Mouse (Mus musculus): Measurements from ENCODE around the gene Olfr796. TPM values are rescaled to one million over a fixed set of nuclear protein-coding genes. Genes with fewer than 3 reads are reported as not detected.
A peak's percentile ranks its signal among the peaks of the same experiment; 100 is the strongest.

The Olfr796 gene
- not detected in 2 replicates for polyA plus RNA-seq (2014; fragmentation: Nextera tagmentation; extraction: Ambion mirVana)

DNA sequence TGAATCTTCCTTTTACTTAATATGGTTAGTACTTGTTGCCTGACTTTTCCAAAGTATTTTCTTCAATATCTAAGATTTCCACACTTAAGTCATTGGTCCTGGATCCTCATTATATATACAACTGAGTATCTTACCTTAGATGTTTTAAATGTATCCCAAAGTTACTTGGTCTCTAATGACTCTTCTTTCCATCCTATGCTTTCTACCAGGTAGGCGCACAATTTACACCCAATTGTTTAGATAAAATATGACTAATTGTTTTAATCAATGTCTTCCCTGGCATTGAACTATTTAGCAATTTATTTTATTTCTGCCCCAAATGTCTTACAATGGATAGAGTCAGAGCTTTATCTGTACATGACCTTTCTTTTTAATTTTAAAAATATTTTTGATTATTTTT is at the start of gene Olfr796:
Olfr796 (minus strand) TSS at position 101 of the 400 bp plus-strand sequence.
- H3K9ac ChIP-seq (ENCODE audit: low read length) = no peak within 1 kb of the TSS
- no peak within 1 kb of the TSS for H3K4me3 ChIP-seq (ENCODE audit: low read depth, low read length)
- 86% methylated on average over 1 of the region's 1 CpGs for WGBS
- no peaks in the 10 kb centered on the region for H3K27me3 ChIP-seq (ENCODE audit: control insufficient read depth, insufficient read depth, low read length)
- H3K36me3 ChIP-seq (ENCODE audit: control insufficient read depth, insufficient read depth, low read length) = no peaks in the 10 kb centered on the region
- no peaks in the 10 kb centered on the region for H3K4me1 ChIP-seq (ENCODE audit: control insufficient read depth, insufficient read depth, low read length)
- H3K4me2 ChIP-seq = no peak within 1 kb of the TSS
- DNase-seq (ENCODE audit: low spot score, missing footprints) = no peak
- H3K27ac ChIP-seq (ENCODE audit: low read depth, low read length) = no peak within 1 kb of the TSS
- no peaks in the 10 kb centered on the region for H3K9me3 ChIP-seq (ENCODE audit: control insufficient read depth, low read length)
- no peak for ATAC-seq (ENCODE audit: low FRiP score)

DNA sequence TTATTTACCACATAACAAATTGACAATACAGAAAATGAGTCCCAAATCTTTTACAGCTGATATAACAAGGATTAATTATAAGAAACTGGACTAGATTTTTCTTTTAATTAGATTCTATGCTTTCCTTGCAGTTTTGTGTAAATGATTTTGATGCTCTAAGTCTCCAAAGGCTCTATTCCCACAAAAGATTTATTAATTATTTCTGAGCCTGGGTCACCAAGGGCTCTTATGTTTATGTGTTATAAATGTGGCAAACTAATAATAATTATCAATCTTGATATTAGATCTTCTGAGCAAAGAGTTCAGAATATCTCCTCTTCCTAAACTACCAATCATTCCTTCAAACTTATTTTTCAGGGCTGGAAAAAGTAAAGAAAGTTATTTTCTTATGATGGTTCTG is 45.0 kb upstream of the Olfr796 start, which contains the start of gene Olfr800:
Olfr800 (plus strand) TSS at position 301 of the 400 bp plus-strand sequence.
- DNase-seq (ENCODE audit: low spot score, missing footprints) (no peak), ATAC-seq (ENCODE audit: low FRiP score) (no peak)
- no peak within 1 kb of the TSS for H3K9ac ChIP-seq (ENCODE audit: low read length)
- no peaks in the 10 kb centered on the region for H3K27me3 ChIP-seq (ENCODE audit: control insufficient read depth, insufficient read depth, low read length)
- H3K4me3 ChIP-seq (ENCODE audit: low read depth, low read length) = no peak within 1 kb of the TSS
- H3K27ac ChIP-seq (ENCODE audit: low read depth, low read length) = no peak within 1 kb of the TSS
- H3K9me3 ChIP-seq (ENCODE audit: control insufficient read depth, low read length) = no peaks in the 10 kb centered on the region
- no peaks in the 10 kb centered on the region for H3K36me3 ChIP-seq (ENCODE audit: control insufficient read depth, insufficient read depth, low read length)
- no peak within 1 kb of the TSS for H3K4me2 ChIP-seq
- H3K4me1 ChIP-seq (ENCODE audit: control insufficient read depth, insufficient read depth, low read length) = no peaks in the 10 kb centered on the region

DNA sequence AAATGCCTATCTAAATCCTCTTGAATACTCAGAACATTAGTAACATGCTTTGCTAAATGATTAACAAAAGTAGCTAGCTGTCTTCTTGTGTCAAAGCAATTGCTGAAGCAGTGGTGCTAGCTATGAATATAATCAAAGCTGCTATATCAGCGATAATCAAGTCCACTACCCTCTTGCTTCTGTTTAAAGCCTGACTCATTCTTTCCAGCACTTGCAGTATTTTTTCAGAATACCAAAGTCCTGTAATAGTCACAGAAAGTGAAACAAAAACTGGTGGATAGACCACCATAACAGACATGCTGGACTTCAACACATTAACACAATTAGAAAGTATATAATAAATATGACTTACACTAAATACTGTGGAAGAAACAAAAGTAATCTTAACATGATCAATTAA is 39.4 kb upstream of the Olfr796 start:
- Histone ChIP-seq H3K9ac (ENCODE audit: low read length) (no peak overlapping the region), H3K9me3 (ENCODE audit: control insufficient read depth, low read length) (no peaks in the 10 kb centered on the region), H3K4me1 (ENCODE audit: control insufficient read depth, insufficient read depth, low read length) (no peaks in the 10 kb centered on the region), H3K4me3 (ENCODE audit: low read depth, low read length) (no peak overlapping the region), H3K27me3 (ENCODE audit: control insufficient read depth, insufficient read depth, low read length) (no peaks in the 10 kb centered on the region), H3K36me3 (ENCODE audit: control insufficient read depth, insufficient read depth, low read length) (no peaks in the 10 kb centered on the region), H3K27ac (ENCODE audit: low read depth, low read length) (no peak overlapping the region), H3K4me2 (no peak overlapping the region)
- DNase-seq (ENCODE audit: low spot score, missing footprints) (no peak), ATAC-seq (ENCODE audit: low FRiP score) (no peak)
- 84% methylated on average over 1 of the region's 1 CpGs for WGBS

DNA sequence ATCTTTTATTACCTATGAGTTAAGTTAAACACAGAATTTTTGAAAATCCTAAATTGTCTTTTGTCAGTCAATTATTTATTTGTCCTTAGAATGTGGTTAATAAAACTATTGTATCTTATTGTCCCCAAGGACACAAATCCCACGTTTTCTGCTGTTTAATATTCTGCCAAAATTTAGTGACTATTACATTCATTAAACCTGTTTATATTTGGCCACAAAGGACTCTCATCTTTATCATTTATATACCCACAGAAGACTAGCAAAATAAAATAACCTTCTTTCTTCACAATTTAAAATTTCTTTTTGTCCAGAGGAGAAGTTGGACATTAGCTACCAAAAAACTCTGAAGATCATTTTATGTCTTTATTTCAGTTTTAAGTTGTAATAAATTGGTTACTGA is 24.8 kb upstream of the Olfr796 start, which contains the start of gene Olfr799:
Olfr799 (plus strand) TSS at position 301 of the 400 bp plus-strand sequence.
- H3K4me1 ChIP-seq (ENCODE audit: control insufficient read depth, insufficient read depth, low read length) = no peaks in the 10 kb centered on the region
- H3K36me3 ChIP-seq (ENCODE audit: control insufficient read depth, insufficient read depth, low read length) = no peaks in the 10 kb centered on the region
- WGBS = 34% methylated on average over 1 of the region's 1 CpGs
- H3K4me3 ChIP-seq (ENCODE audit: low read depth, low read length) = no peak within 1 kb of the TSS
- DNase-seq (ENCODE audit: low spot score, missing footprints) (no peak), ATAC-seq (ENCODE audit: low FRiP score) (no peak)
- no peak within 1 kb of the TSS for H3K9ac ChIP-seq (ENCODE audit: low read length)
- H3K4me2 ChIP-seq = no peak within 1 kb of the TSS
- no peaks in the 10 kb centered on the region for H3K27me3 ChIP-seq (ENCODE audit: control insufficient read depth, insufficient read depth, low read length)
- no peak within 1 kb of the TSS for H3K27ac ChIP-seq (ENCODE audit: low read depth, low read length)
- H3K9me3 ChIP-seq (ENCODE audit: control insufficient read depth, low read length) = no peaks in the 10 kb centered on the region

DNA sequence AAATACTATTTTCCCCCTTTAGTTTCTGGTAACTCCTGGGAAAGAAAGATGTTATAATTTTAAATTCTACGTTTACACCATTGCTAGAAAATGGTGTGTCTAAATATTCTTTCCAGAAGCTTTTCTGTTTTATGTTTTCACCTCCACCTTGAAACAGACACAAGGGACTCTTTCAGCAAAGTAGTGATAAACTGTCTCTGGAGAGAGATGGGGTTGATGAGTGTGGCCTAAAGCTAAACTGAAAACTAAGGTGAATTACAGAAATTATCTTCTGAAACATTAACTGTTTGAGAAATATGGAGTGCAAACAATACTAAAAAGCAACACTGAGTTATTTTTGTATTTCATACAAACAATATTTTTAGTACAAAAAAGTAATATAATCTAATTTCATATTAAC is 15.5 kb upstream of the Olfr796 start, which contains the start of gene Olfr798:
Olfr798 (minus strand) TSS at position 101 of the 400 bp plus-strand sequence.
- Histone ChIP-seq H3K27ac (ENCODE audit: low read depth, low read length) (no peak within 1 kb of the TSS), H3K36me3 (ENCODE audit: control insufficient read depth, insufficient read depth, low read length) (no peaks in the 10 kb centered on the region), H3K9ac (ENCODE audit: low read length) (no peak within 1 kb of the TSS), H3K4me2 (no peak within 1 kb of the TSS), H3K4me3 (ENCODE audit: low read depth, low read length) (no peak within 1 kb of the TSS), H3K4me1 (ENCODE audit: control insufficient read depth, insufficient read depth, low read length) (no peaks in the 10 kb centered on the region), H3K27me3 (ENCODE audit: control insufficient read depth, insufficient read depth, low read length) (no peaks in the 10 kb centered on the region), H3K9me3 (ENCODE audit: control insufficient read depth, low read length) (no peaks in the 10 kb centered on the region)
- no peak for DNase-seq (ENCODE audit: low spot score, missing footprints)
- no peak for ATAC-seq (ENCODE audit: low FRiP score)
- 78% methylated on average over 1 of the region's 1 CpGs for WGBS

DNA sequence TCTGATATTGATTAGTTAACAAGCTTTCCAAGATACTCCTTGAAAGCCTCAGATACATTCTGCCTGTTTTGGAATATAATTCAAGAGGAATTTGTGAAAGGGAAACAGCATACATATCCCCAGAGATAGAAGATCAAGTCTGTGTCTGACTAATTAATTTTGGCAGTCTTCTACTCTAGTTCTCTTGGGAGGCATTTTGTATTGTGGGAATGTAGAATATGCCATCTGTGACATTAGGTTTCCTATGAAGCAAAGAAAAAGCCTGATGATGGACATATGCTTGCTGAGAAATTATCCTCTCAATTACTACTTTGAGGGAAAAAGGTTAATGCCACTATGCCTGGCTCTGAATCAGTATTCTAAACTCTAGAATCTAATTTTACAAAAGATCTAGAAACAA is 10.9 kb upstream of the Olfr796 start:
- Histone ChIP-seq H3K27ac (ENCODE audit: low read depth, low read length) (no peak overlapping the region), H3K4me1 (ENCODE audit: control insufficient read depth, insufficient read depth, low read length) (no peaks in the 10 kb centered on the region), H3K9me3 (ENCODE audit: control insufficient read depth, low read length) (no peaks in the 10 kb centered on the region), H3K27me3 (ENCODE audit: control insufficient read depth, insufficient read depth, low read length) (no peaks in the 10 kb centered on the region), H3K36me3 (ENCODE audit: control insufficient read depth, insufficient read depth, low read length) (no peaks in the 10 kb centered on the region), H3K4me2 (no peak overlapping the region), H3K9ac (ENCODE audit: low read length) (no peak overlapping the region), H3K4me3 (ENCODE audit: low read depth, low read length) (no peak overlapping the region)
- DNase-seq (ENCODE audit: low spot score, missing footprints) (no peak), ATAC-seq (ENCODE audit: low FRiP score) (no peak)

DNA sequence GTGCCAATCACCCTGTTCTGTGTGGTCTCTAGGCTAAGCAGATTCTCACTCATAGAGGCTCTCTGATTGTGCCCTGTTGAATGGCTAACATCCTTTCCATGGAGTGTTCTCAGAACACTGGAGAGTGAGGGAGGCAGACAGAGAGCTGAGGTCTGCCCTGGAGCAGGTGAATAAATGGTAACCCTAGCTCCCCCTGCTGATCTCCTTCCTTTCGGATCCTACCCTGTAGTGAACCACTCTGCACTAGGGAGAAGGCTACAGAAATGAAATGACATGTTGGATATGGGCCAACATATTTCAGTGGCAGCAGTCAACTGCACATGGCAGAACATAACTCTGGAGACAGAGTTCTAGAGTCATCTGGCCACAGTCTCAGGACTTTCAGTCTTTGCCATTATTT is 9.4 kb upstream of the Olfr796 start:
- no peaks in the 10 kb centered on the region for H3K36me3 ChIP-seq (ENCODE audit: control insufficient read depth, insufficient read depth, low read length)
- H3K4me3 ChIP-seq (ENCODE audit: low read depth, low read length) = no peak overlapping the region
- DNase-seq (ENCODE audit: low spot score, missing footprints) (no peak), ATAC-seq (ENCODE audit: low FRiP score) (peak; percentile 54)
- H3K4me2 ChIP-seq = no peak overlapping the region
- WGBS = 20% methylated on average over 1 of the region's 1 CpGs
- no peaks in the 10 kb centered on the region for H3K4me1 ChIP-seq (ENCODE audit: control insufficient read depth, insufficient read depth, low read length)
- H3K9me3 ChIP-seq (ENCODE audit: control insufficient read depth, low read length) = no peaks in the 10 kb centered on the region
- H3K9ac ChIP-seq (ENCODE audit: low read length) = no peak overlapping the region
- H3K27me3 ChIP-seq (ENCODE audit: control insufficient read depth, insufficient read depth, low read length) = no peaks in the 10 kb centered on the region
- H3K27ac ChIP-seq (ENCODE audit: low read depth, low read length) = no peak overlapping the region

DNA sequence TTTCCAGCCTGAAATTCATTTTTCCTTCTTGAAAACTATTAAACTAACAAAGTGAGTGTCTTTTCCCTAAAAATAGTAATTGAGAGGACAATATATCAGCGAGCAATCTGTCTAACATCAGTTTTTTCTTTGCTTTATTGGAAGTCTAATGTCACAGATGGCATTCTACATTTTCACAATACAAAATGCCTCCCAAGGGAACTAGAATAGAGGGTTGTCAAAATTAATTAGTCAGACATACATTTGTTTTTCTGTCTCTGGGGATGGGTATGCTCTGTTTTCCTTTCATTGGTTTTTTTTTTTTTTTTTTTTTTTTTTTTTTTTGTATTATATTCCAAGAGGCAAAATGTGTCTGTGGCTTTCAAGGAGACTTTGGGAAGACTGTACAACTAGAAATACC is 35.3 kb downstream of the Olfr796 start:
- no peak overlapping the region for H3K4me2 ChIP-seq
- H3K9me3 ChIP-seq (ENCODE audit: control insufficient read depth, low read length) = no peaks in the 10 kb centered on the region
- H3K9ac ChIP-seq (ENCODE audit: low read length) = no peak overlapping the region
- 0 out of 2 replicates have a peak, but pooled peaks have one; percentile 11 for ATAC-seq (ENCODE audit: low FRiP score)
- H3K36me3 ChIP-seq (ENCODE audit: control insufficient read depth, insufficient read depth, low read length) = no peaks in the 10 kb centered on the region
- H3K27ac ChIP-seq (ENCODE audit: low read depth, low read length) = no peak overlapping the region
- no peak for DNase-seq (ENCODE audit: low spot score, missing footprints)
- WGBS = 63% methylated on average over 1 of the region's 1 CpGs
- H3K4me3 ChIP-seq (ENCODE audit: low read depth, low read length) = no peak overlapping the region
- no peaks in the 10 kb centered on the region for H3K4me1 ChIP-seq (ENCODE audit: control insufficient read depth, insufficient read depth, low read length)
- no peaks in the 10 kb centered on the region for H3K27me3 ChIP-seq (ENCODE audit: control insufficient read depth, insufficient read depth, low read length)

DNA sequence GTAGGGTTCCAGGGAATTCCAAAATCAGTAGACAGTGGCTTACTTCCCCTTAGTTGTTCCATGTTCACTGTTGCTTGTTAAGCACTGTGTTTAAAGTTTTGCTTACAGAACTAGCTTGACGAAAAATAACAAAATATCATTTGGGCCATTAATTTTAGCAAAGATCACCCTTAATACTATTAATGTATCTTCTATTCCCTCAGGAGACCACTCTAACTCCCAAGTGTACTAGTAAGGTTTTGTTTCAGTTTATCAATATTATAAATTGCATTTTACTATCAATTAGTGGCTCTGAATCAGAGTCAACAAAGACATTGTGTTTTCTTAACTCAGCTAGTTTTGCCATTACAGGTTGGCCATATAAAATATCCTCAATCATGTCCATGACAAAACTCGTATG is 45.0 kb downstream of the Olfr796 start, which contains the start of gene Olfr794:
Olfr794 (plus strand) TSS at position 301 of the 400 bp plus-strand sequence.
- DNase-seq (ENCODE audit: low spot score, missing footprints) = no peak
- Histone ChIP-seq H3K4me1 (ENCODE audit: control insufficient read depth, insufficient read depth, low read length) (no peaks in the 10 kb centered on the region), H3K9me3 (ENCODE audit: control insufficient read depth, low read length) (no peaks in the 10 kb centered on the region), H3K27me3 (ENCODE audit: control insufficient read depth, insufficient read depth, low read length) (no peaks in the 10 kb centered on the region), H3K36me3 (ENCODE audit: control insufficient read depth, insufficient read depth, low read length) (no peaks in the 10 kb centered on the region), H3K4me3 (ENCODE audit: low read depth, low read length) (no peak within 1 kb of the TSS), H3K27ac (ENCODE audit: low read depth, low read length) (no peak within 1 kb of the TSS), H3K4me2 (no peak within 1 kb of the TSS), H3K9ac (ENCODE audit: low read length) (no peak within 1 kb of the TSS)
- no peak for ATAC-seq (ENCODE audit: low FRiP score)
- WGBS = 74% methylated on average over 2 of the region's 2 CpGs
